Mouse (Mus musculus) midbrain, embryonic 14.5 days (tissue): ENCODE data around the gene Idnk. TPM values are rescaled to one million over a fixed set of nuclear protein-coding genes. Genes with fewer than 3 reads are reported as not detected.

ENCODE experiments used
- ATAC-seq: fragments of 200-750 bp; cut with Nextera tagmentation; 2 replicates; pipeline ENCODE4 v1.8.0; 2017; ENCODE audit warnings: moderate number of reproducible peaks, moderate library complexity; ENCODE audit not compliant: low FRiP score, low TSS enrichment
- DNase-seq: peaks from one replicate; pipeline ENCODE4 v3.0.0-alpha.2; 2015
- H3K27ac ChIP-seq: fragments of 300-500 bp; sonication (generic); replicated peaks from 2 replicates; pipeline ENCODE4 v1.5.1; 2014; ENCODE audit warnings: mild to moderate bottlenecking, low read depth, low read length, moderate library complexity
- H3K27me3 ChIP-seq: fragments of 300-500 bp; sonication (generic); 2 replicates; pipeline ENCODE4 v1.6.1; 2014; ENCODE audit warnings: low read length, control low read depth, mixed read lengths; ENCODE audit not compliant: control insufficient read depth, insufficient read depth
- H3K36me3 ChIP-seq: fragments of 300-500 bp; sonication (generic); 2 replicates; pipeline ENCODE4 v1.6.1; 2014; ENCODE audit warnings: low read length, control low read depth; ENCODE audit not compliant: control insufficient read depth, insufficient read depth
- H3K4me1 ChIP-seq: fragments of 300-500 bp; sonication (generic); 2 replicates; pipeline ENCODE4 v1.6.1; 2014; ENCODE audit warnings: mild to moderate bottlenecking, antibody characterized with exemption, low read length, control low read depth; ENCODE audit not compliant: control insufficient read depth, insufficient read depth
- H3K4me2 ChIP-seq: fragments of 300-500 bp; sonication (generic); 2 replicates; pipeline ENCODE4 v1.6.1; 2014; ENCODE audit warnings: mild to moderate bottlenecking, low read length, moderate library complexity
- H3K4me3 ChIP-seq: fragments of 300-500 bp; sonication (generic); replicated peaks from 2 replicates; pipeline ENCODE4 v1.5.1; 2014; ENCODE audit warnings: low read depth, low read length
- H3K9ac ChIP-seq: fragments of 300-500 bp; sonication (generic); replicated peaks from 2 replicates; pipeline ENCODE4 v1.6.1; 2014; ENCODE audit warnings: mild to moderate bottlenecking, low read length, moderate library complexity
- H3K9me3 ChIP-seq: fragments of 300-500 bp; sonication (generic); 2 replicates; pipeline ENCODE4 v1.6.1; 2016; ENCODE audit warnings: low read length, control low read depth, mixed read lengths; ENCODE audit not compliant: control insufficient read depth
- WGBS: fragments of 180-500 bp; shearing (Covaris S2); extraction: QIAGEN DNeasy Blood & Tissue Kit; methylation state at CpG from one replicate; pipeline ENCODE4 v1.1.7; 2014; 5-methylcytosine and 5-hydroxymethylcytosine counted together
- polyA plus RNA-seq: library from polyadenylated mRNA; unstranded; fragments of >200 nt; fragmentation: Nextera tagmentation; extraction: Ambion mirVana; gene quantifications from 2 replicates; pipeline ENCODE4 v1.2.1, GENCODE M21; 2014

The Idnk gene
- polyA plus RNA-seq, 1 experiment from 2014 or later: 59.7 TPM

DNA sequence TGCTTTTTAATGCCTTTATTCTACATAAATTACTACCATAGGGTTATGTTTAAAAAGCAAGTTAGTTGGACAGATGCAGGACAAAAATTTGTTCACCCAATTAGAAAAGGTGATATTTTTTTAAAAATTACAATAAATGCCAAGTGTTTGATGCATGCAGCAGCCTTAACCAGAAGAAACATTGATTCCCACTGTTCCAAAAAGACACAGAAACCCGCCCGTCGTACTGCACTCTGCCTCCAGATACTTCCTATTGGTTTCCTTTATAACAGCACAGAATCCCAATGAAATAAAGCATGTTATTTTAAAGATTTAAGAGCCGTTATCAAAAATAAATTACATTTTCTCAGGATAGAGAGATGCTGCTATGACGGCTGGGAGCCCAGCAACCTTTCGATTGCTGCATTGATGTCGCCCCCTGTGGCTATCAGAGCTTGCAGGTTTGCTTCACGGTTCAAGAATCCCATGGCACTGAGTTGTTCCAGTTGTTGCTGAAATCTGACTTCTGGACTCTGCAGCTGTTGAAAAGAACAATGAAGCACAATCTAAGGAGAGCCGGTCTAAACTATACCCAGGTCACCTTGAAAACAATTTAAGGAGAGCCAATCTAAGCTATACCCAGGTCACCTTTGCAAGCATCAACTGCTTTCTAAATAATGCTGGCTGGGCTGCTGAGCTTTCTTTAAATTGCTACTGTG lies 20.2 kb downstream of the Idnk start:
- Histone ChIP-seq H3K27me3 (no peaks in the 10 kb centered on the region), H3K9ac (no peak overlapping the region), H3K4me1 (no peaks in the 10 kb centered on the region), H3K36me3 (peaks cover 65% of the 10 kb centered on the region), H3K4me3 (no peak overlapping the region), H3K27ac (no peak overlapping the region), H3K4me2 (no peak overlapping the region), H3K9me3 (no peaks in the 10 kb centered on the region)
- no peak for ATAC-seq
- DNase-seq: peak; percentile 21
- 83% methylated on average over 9 of the region's 9 CpGs for WGBS

DNA sequence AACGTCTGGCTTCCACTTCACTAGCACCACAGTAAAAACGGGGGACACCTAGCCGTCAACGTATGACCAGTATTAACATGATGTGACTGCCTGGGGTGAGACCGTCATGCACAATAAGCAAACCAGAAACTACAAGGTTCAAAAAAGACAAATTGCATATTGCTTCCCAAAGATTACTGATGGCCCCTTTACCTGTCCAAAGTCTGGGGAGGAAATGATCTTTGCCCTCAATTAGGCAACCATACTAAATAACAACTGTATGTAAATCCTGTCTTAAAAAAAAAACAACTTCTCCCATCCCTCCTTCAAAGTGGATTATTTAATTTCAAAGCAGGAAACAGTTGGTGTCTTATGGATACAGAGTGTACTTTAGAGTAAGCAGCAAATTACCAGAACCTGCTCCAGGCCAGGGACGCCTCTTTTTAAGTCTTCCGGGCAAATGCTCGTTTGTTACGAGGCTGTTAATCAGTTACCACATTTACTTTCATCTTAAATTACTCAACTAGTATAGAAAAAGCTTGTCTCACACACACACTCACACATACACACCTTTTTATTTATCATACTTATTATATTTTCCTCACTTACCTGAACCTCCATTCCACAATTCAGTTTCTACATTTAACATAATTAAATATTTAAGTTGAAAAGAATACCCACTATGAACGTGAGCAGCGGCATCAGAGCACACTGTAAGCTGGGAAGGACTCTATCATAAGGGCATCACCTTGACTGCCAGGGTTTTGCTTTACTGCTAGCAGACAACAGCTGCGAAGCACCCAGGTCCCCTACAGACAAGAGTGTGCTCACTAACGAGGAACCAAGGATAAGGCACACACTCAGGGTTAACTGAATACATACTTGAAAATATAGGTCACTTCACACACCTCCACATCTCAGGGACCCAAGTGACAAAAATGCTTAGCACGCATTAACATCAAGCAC lies 24.4 kb downstream of the Idnk start:
- ATAC-seq: no peak

DNA sequence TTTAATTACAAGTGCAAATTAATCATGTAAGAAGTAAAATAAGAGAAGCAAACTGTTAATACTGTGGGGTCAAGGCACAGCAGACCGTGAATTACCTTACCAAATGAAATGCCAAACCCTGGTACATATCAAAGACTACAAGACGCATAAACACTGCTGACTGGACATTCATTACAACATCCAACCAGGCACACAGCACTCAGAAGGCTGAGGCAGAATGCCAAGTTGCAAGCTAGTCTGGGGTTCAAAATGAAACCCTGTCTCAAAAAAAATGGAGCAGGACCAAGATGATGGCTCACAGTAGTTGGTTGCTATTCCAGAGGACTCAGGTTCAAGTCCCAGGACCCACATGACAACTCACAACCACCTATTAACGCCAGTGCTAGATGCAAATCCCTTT lies 26.7 kb downstream of the Idnk start:
- ATAC-seq: no peak
- no peak overlapping the region for H3K9ac ChIP-seq
- 86% methylated on average over 3 of the region's 3 CpGs for WGBS
- H3K36me3 ChIP-seq: peaks cover 36% of the 10 kb centered on the region
- no peaks in the 10 kb centered on the region for H3K27me3 ChIP-seq
- no peak for DNase-seq
- no peak overlapping the region for H3K4me2 ChIP-seq
- no peaks in the 10 kb centered on the region for H3K9me3 ChIP-seq
- H3K4me1 ChIP-seq: no peaks in the 10 kb centered on the region
- H3K27ac ChIP-seq: no peak overlapping the region
- no peak overlapping the region for H3K4me3 ChIP-seq

More for the DNA sequence above, 24.4 kb downstream of the Idnk start:
- no peak overlapping the region for H3K27ac ChIP-seq
- H3K4me3 ChIP-seq: no peak overlapping the region
- no peak overlapping the region for H3K9ac ChIP-seq
- H3K4me1 ChIP-seq: no peaks in the 10 kb centered on the region
- no peak for DNase-seq
- no peaks in the 10 kb centered on the region for H3K27me3 ChIP-seq
- H3K9me3 ChIP-seq: no peaks in the 10 kb centered on the region
- WGBS: 92% methylated on average over 14 of the region's 14 CpGs
- H3K4me2 ChIP-seq: no peak overlapping the region
- H3K36me3 ChIP-seq: peaks cover 53% of the 10 kb centered on the region

DNA sequence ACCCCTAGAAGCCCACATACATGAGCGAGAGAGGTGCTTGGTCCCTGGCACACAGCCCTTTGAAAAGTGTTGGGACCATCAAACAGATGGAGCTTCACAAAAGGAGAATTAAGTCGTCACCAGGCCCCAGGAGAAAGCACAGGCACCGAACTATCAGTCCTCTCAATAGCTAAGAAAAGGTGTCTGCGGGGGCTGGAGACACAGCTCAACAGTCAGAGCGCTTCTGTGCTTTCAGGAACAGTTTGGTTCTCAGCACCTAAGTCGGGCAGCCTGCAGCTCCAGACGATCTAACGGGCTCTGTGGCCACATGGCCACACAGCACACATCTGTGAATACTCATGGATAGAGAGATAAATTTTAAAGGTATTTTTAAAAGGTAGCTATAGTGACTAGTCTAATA lies 28.8 kb downstream of the Idnk start:
- Histone ChIP-seq H3K27ac (no peak overlapping the region), H3K4me1 (no peaks in the 10 kb centered on the region), H3K9ac (no peak overlapping the region), H3K4me3 (no peak overlapping the region), H3K9me3 (no peaks in the 10 kb centered on the region), H3K36me3 (peaks cover 37% of the 10 kb centered on the region), H3K27me3 (no peaks in the 10 kb centered on the region), H3K4me2 (no peak overlapping the region)
- 65% methylated on average over 8 of the region's 8 CpGs for WGBS
- DNase-seq (no peak), ATAC-seq (no peak)

DNA sequence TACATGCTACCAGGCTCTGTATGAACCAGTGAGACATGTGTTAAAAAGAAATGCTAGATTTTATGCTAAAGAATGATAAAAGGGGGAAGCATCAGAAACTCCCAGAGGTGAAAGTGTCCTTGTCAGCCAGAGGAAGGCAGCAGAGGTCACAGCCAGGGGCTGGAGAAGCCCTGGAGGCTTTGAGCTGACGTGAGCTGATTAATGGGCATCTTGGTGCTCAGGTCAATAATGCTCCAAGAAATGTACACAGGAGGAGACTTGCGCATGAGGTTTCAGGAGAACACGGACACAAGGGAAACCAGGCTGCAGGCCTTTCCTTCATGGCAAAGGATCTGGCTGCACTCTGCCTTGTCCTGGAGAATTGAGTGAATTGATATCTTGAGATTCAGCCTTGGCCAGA lies 30.3 kb downstream of the Idnk start:
- no peak for DNase-seq
- H3K27ac ChIP-seq: no peak overlapping the region

DNA sequence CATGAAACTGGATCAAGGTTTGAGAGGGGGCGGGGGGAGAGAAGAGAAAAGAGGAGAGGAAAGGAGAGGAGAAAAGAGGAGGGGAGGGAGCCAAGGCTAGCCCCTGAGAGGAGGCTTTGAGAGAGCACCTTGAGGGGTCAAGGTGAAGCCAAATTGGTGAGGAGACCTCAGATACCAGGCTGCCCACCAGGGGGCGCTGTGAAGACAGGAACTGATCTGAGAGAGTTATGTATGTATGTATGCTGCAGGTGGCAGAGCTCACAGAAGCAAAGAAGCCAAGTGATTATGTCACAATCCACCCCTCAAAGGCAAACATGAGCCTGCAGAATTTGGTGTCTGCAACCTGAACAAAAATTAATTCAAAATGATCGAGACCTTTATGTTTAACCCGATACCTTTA lies 31.0 kb downstream of the Idnk start:
- Histone ChIP-seq H3K27ac (no peak overlapping the region), H3K9ac (no peak overlapping the region), H3K9me3 (no peaks in the 10 kb centered on the region), H3K4me3 (no peak overlapping the region), H3K4me1 (no peaks in the 10 kb centered on the region), H3K4me2 (no peak overlapping the region), H3K36me3 (peaks cover 46% of the 10 kb centered on the region), H3K27me3 (no peaks in the 10 kb centered on the region)
- ATAC-seq: no peak; the same call in 1 of the 2 replicates
- DNase-seq: peak; percentile 91
- 64% methylated on average over 4 of the region's 4 CpGs for WGBS

More for the DNA sequence above, 30.3 kb downstream of the Idnk start:
- no peaks in the 10 kb centered on the region for H3K27me3 ChIP-seq
- 78% methylated on average over 3 of the region's 3 CpGs for WGBS
- no peak for ATAC-seq
- no peak overlapping the region for H3K9ac ChIP-seq
- no peak overlapping the region for H3K4me3 ChIP-seq
- H3K9me3 ChIP-seq: no peaks in the 10 kb centered on the region
- H3K4me1 ChIP-seq: no peaks in the 10 kb centered on the region
- H3K4me2 ChIP-seq: no peak overlapping the region
- peaks cover 47% of the 10 kb centered on the region for H3K36me3 ChIP-seq

DNA sequence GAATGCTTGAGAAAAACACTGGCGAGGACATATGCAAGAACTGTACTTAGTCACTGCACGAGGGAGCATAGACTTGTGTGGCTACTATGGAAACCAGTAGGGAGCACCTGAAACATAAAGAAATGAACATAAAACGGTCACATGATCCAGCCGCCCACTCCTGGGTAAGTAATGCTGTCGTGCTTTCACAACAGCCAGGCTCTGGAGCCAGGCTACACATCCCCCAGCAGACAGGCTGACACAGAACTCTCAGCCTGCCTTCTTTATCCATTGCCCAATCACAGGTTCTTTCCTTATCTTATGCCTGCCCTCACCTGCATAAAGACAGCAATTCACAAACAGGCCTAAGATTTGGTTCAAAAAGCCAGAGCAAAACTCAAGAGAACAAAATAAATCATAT lies 32.0 kb downstream of the Idnk start:
- Histone ChIP-seq H3K27me3 (no peaks in the 10 kb centered on the region), H3K9ac (no peak overlapping the region), H3K36me3 (peaks cover 46% of the 10 kb centered on the region), H3K27ac (no peak overlapping the region), H3K4me1 (no peaks in the 10 kb centered on the region), H3K4me2 (no peak overlapping the region), H3K4me3 (no peak overlapping the region), H3K9me3 (no peaks in the 10 kb centered on the region)
- DNase-seq (no peak), ATAC-seq (no peak)
- 87% methylated on average over 5 of the region's 5 CpGs for WGBS

DNA sequence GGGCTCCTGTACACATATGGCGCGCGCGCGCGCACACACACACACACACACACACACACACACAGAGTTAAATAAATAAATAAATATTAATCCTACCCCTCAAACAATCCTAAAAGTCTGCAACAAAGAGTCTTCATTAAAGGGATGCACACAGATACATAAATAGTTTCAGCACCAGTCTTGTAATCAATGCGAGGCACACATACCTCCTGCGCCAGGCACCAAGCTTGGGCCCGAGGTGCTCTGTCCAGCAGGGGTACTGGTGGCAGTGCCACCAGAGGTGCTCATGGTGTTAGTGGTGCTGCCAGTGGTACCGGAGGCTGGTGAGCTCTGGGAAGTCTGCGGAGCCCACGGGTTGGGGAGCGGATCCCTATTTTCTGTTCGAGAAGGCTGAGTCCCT lies 34.1 kb downstream of the Idnk start:
- ATAC-seq: no peak
- DNase-seq: no peak
- Histone ChIP-seq H3K4me3 (no peak overlapping the region), H3K36me3 (peaks cover 62% of the 10 kb centered on the region), H3K4me2 (no peak overlapping the region), H3K9ac (no peak overlapping the region), H3K27ac (no peak overlapping the region), H3K27me3 (no peaks in the 10 kb centered on the region), H3K4me1 (no peaks in the 10 kb centered on the region), H3K9me3 (no peaks in the 10 kb centered on the region)
- WGBS: 97% methylated on average over 14 of the region's 14 CpGs
